Mouse (Mus musculus) B cell, adult 2 months (primary cell): ENCODE data around the gene Fbxo48.
A peak's percentile ranks its signal among the peaks of the same experiment; 100 is the strongest.

ENCODE experiments used
- DNase-seq, 2 experiments: peaks; one replicate each; pipeline ENCODE4 v3.0.0; 2022

Gene Fbxo48

GRCm38 (mm10) chr11:16950976-16951760 is at the start of gene Fbxo48:
TSS of gene Fbxo48 (plus strand) at chr11:16951375.
- peak; percentile 96 to 98 for DNase-seq

- no peak for DNase-seq
These were observed 46.7 kb upstream of the Fbxo48 start for GRCm38 (mm10) chr11:16904302-16905011.

GRCm38 (mm10) chr11:16905012-16905332 is 46.2 kb upstream of the Fbxo48 start:
- no peak for DNase-seq

DNA sequence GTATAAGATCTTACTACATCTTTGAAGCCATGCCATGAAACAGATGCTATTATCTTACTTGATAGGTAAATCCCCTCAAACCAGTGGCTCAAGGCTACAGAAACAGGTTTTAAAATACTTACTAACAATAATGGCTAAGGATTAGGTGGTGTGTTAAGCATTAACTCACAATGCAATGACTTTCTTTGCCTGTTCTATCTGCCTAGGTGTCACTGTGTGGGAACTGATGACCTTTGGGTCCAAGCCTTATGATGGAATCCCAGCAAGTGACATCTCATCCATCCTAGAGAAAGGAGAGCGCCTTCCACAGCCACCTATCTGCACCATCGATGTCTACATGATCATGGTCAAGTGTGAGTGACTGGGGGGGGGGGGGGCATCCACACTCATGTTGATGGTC is 44.6 kb upstream of the Fbxo48 start:
- no peak for DNase-seq

- no peak for DNase-seq
These were observed 43.6 kb upstream of the Fbxo48 start for GRCm38 (mm10) chr11:16907517-16908129.

DNA sequence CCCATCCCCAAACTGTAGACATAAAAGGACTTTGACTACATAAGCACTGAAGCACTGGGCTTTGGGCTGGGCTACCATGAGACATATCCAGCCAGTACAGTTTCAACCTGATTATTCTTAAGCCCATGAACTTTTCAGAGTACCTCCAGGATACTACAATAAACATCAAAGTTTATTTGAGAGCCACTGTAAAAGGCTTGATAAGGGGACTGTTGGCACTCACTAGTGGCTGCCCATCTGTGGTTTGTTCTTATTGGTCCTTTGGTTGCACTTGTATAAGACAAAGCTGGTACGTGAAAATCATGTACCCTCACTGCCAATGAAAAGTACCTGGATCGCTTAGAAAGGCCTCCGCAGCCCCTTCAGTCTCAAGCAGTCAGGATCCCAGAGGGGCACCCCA is 36.4 kb upstream of the Fbxo48 start:
- DNase-seq, result no peak

DNA sequence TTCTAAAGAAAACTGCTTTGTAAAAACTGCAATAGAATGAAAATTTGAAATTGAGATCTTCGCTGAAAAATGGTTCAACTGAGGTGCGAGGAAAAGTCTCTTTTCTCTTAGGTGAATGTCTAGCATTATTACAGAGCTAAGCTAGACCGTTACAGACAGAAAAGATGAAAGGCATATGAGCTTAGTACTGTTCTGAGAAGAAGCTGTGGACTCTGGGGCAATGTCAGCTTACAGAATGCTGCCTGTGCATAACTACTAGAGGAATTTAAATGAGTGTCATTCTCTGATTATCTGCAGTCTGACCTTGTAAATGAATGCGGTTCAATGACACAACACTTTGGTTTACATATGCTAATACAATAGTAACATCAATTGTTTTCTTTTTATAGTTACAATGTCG is 35.3 kb upstream of the Fbxo48 start:
- DNase-seq, result no peak

- DNase-seq, result no peak
These were observed 33.7 kb upstream of the Fbxo48 start for GRCm38 (mm10) chr11:16917512-16917911.

- DNase-seq, result peak in 1 of 2 experiments; percentile 4
These were observed 19.0 kb upstream of the Fbxo48 start for GRCm38 (mm10) chr11:16932159-16932558.

DNA sequence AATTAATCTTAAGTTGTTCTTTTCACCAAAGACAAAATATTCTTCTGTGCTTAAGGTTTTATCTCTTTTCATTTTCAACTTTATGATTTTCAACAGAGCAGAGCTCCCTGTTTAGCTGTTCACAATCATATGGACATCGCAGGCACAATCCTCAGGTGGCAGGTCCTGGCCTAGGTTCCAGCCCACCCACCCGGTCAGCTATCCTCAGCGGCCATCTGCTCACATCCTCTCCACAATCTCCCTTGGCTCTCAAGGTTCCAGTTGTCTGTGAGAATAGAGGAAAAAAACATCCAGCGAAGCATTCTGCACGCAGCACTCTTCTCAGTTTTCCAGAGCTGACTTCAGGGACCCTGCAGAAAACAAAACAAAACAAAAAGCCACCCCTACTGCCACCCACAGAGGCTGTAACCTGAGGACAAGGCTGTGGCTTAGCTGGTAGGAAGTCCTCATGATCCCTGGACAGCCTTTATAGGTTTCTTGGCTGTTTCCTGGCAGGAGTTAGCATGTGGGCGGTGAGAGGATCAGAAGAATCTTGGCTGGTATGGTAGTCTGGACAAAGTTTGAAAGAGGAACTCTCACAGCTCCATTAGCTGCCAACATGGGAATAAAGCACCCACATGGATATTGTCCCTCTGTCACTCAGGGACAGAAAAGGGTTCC is 15.5 kb upstream of the Fbxo48 start:
- no peak for DNase-seq

DNA sequence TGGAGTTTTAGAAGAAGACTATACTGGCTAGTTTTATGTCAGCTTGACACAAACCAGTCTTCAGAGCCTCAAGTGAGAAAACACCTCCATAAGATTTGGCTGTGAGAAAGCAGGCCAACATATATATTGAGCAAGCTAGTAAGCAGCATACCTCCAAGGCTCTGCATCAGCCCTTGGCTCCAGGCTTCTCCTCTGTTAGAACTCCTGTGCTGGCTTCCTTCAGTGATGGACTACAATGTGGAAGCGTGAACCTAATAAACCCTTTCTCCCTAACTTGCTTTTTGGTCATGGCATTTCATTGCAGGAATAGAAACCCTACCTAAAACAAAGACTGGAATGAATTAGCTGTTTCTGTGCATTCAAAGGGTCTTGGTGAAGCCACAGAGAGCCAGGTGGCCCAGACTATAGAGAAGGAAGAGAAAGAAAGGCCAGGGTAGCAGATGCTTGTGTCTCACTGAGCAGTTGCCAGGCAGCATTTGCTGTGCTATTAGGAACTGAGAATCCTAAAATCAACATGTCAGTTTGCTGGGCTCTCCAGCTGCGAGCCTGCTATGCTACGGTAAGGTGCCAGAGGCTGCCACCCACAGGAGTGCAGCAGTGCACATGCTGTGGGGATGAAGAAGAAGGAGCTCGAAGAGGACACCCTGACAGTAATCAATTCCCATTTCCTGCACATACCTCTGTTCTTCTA is 9.9 kb upstream of the Fbxo48 start:
- no peak for DNase-seq

- no peak for DNase-seq
These were observed 9.2 kb upstream of the Fbxo48 start for GRCm38 (mm10) chr11:16941973-16942452.

DNA sequence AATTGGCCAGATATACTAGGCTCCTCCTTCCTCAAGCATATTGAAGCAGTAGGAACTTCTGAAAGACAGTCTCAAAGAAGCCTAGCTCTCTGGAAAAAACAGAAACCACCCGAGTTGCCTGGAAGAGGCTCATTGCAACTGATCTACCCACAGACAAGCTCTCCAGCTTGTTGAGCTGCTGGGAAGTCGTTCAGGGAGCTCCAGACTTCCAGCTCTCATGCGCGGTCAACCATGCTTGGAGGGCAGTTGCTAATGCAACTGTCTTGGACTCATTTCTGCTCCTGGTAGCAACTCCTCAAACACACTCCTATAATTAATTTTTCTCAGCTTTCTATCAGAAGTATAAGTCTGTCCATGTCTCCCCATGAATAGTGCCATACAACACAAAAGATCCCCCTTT is 8.2 kb upstream of the Fbxo48 start:
- no peak for DNase-seq

GRCm38 (mm10) chr11:16948756-16949155 is 2.4 kb upstream of the Fbxo48 start:
- peak; percentile 25 to 40 for DNase-seq

GRCm38 (mm10) chr11:16950226-16950975 is 774 bp upstream of the Fbxo48 start:
- no peak for DNase-seq

GRCm38 (mm10) chr11:16951761-16952010 is 511 bp downstream of the Fbxo48 start:
- DNase-seq, result no peak

DNA sequence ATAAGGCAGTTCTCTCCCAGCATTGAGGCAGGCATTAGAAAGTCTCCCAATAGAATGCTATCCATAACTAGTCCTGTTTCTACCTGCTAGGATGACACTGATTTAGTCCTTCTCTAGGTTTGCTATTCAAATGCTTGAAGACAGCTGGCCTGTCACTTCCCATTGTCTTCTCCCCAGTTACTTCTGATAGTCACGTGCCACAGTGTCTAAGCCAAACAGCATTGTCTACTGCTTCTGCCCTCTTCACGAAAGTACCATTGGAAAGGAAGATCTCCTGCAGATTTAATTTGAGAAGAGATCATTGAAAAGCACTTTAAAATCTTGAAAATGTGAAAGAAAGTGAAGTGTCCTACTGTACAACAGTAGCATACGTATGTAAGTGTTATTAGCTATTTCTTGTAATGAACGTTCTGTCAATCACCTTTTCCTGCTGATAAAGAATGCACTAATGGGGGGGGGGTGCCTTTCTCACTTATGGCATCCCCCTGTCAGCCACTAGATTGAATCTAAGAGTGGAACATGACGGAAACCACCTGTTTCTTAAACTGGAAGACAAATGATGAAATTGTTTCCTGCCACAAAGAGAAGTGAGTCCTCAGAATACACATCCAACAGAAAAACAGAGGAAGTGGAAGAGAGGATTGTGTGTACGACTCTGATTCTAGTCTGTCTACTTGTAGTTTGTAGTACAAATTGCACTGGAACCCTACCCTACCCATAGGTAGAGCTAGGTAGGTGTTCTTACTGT is 5.1 kb downstream of the Fbxo48 start:
- DNase-seq, result peak; percentile 18 to 22

GRCm38 (mm10) chr11:16957030-16957429 is 5.9 kb downstream of the Fbxo48 start:
- DNase-seq, result peak; percentile 14 to 37

- DNase-seq, result no peak
These were observed 7.3 kb downstream of the Fbxo48 start for GRCm38 (mm10) chr11:16958520-16958919.

DNA sequence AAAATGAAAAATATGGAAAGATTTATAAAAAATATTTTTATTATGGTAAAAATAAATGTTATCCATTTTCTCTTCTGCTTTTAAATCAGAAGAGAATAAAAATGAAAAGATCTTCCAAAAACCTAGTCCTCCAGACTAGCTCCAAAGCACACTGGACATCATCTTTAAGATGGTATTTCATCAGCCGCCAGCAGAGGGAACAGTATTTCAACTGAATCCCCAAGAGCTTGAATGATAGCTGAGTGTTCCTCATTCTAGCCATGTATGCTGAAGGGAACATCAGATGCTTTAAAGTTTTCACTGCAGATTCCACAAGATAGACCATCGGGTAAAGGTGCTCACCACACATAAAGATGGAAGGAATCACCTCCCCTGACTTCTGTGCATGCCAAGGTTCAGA is 16.6 kb downstream of the Fbxo48 start:
- DNase-seq, result peak; percentile 57 to 63

- peak in 1 of 2 experiments; percentile 34 for DNase-seq
These were observed 18.5 kb downstream of the Fbxo48 start for GRCm38 (mm10) chr11:16969650-16970049.
